Mouse (Mus musculus): ENCODE data around the gene Wdr82. TPM values are rescaled to one million over a fixed set of nuclear protein-coding genes. Genes with fewer than 3 reads are reported as not detected.

Gene Wdr82
- polyA plus RNA-seq, 1 experiment: 48.0 TPM

- whole genome bisulfite sequencing: 79% methylated on average over 6 of the region's 6 CpGs
- DNase-seq (ENCODE audit: low read depth, low spot score): no peak
Measured at GRCm38 (mm10) chr9:106215341-106216125, 44.8 kb downstream of the Wdr82 start.

- 86% methylated on average over 7 of the region's 7 CpGs for WGBS
- no peak for DNase-seq (ENCODE audit: low read depth, low spot score)
Measured at GRCm38 (mm10) chr9:106216971-106217370, 46.2 kb downstream of the Wdr82 start.

DNA sequence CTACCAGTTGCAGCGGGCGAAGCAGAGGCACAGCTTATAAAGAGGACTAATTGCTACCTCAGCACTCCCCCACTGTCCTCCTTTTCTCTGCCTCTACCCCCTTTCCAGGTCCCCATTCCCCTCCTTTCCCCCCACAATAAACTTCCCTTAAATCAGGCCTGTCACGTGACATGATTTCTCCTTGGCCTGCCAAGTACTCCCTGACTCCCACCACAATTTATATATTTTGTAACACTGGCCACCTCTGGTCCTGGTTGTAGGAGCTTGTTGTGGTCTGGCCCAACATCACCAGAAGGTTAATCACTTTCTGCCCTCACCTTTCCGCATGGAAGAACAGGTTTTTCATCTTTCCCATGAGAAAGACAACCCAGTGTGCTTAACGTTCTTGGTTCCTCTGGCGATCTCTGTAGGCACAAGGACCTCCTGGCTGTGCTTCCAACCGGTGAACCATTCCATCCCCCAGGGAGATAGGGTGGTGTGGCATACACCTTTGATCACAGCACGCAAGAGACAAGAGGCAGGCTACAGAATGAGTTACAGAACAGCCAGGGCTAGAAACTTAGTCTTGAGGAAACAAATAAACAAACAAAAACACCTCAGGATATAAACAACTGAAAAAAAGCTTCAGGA, 50.3 kb downstream of the Wdr82 start:
- WGBS: 56% methylated on average over 8 of the region's 8 CpGs
- DNase-seq (ENCODE audit: low read depth, low spot score): no peak

GRCm38 (mm10) chr9:106222261-106222851, 51.6 kb downstream of the Wdr82 start, which contains the start of gene Tlr9:
Gene Tlr9 (plus strand): TSS chr9:106222598.
- DNase-seq (ENCODE audit: low read depth, low spot score): no peak
- 56% methylated on average over 4 of the region's 4 CpGs for WGBS

- 79% methylated on average over 4 of the region's 4 CpGs for WGBS
- no peak for DNase-seq (ENCODE audit: low read depth, low spot score)
Measured at GRCm38 (mm10) chr9:106222994-106223393, 52.3 kb downstream of the Wdr82 start.

DNA sequence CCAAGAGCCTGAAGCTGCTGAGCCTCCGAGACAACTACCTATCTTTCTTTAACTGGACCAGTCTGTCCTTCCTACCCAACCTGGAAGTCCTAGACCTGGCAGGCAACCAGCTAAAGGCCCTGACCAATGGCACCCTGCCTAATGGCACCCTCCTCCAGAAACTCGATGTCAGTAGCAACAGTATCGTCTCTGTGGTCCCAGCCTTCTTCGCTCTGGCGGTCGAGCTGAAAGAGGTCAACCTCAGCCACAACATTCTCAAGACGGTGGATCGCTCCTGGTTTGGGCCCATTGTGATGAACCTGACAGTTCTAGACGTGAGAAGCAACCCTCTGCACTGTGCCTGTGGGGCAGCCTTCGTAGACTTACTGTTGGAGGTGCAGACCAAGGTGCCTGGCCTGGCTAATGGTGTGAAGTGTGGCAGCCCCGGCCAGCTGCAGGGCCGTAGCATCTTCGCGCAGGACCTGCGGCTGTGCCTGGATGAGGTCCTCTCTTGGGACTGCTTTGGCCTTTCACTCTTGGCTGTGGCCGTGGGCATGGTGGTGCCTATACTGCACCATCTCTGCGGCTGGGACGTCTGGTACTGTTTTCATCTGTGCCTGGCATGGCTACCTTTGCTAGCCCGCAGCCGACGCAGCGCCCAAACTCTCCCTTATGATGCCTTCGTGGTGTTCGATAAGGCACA, 54.9 kb downstream of the Wdr82 start:
- DNase-seq (ENCODE audit: low read depth, low spot score): no peak
- WGBS: 61% methylated on average over 24 of the region's 24 CpGs

DNA sequence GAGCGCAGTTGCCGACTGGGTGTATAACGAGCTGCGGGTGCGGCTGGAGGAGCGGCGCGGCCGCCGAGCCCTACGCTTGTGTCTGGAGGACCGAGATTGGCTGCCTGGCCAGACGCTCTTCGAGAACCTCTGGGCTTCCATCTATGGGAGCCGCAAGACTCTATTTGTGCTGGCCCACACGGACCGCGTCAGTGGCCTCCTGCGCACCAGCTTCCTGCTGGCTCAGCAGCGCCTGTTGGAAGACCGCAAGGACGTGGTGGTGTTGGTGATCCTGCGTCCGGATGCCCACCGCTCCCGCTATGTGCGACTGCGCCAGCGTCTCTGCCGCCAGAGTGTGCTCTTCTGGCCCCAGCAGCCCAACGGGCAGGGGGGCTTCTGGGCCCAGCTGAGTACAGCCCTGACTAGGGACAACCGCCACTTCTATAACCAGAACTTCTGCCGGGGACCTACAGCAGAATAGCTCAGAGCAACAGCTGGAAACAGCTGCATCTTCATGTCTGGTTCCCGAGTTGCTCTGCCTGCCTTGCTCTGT, 55.5 kb downstream of the Wdr82 start:
- no peak for DNase-seq (ENCODE audit: low read depth, low spot score)
- 6% methylated on average over 34 of the region's 34 CpGs for WGBS

DNA sequence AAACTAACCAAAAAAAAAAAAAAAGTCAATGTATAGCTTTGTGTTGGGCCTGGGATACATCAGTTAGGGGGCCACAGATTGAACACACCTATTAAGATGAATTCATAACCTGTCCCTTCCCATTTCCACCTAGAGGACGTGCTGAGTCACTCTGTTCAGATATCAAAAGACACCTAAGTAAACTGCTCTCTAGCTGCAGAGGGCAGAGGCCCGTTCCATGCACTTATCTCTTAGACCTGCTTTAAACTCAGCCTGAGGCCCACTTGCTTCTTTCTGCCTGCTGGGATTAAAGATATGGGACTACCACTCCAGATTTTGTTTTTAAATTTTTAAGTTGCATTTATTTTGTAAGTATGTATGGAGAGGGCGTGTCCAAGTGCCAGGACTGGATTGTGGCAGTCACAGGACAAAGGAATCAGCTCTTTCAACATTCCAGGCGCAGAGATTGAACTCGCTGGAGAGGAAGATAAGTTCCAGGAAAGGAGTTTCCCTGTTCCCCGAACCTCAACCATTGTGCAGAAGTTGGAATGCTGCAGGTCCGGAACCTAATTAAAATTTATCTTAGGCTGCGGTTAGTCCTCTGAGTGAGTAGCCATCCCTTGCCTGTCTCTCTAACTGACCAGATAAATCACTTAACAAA, 57.2 kb downstream of the Wdr82 start:
- 48% methylated on average over 8 of the region's 8 CpGs for WGBS
- no peak for DNase-seq (ENCODE audit: low read depth, low spot score)

DNA sequence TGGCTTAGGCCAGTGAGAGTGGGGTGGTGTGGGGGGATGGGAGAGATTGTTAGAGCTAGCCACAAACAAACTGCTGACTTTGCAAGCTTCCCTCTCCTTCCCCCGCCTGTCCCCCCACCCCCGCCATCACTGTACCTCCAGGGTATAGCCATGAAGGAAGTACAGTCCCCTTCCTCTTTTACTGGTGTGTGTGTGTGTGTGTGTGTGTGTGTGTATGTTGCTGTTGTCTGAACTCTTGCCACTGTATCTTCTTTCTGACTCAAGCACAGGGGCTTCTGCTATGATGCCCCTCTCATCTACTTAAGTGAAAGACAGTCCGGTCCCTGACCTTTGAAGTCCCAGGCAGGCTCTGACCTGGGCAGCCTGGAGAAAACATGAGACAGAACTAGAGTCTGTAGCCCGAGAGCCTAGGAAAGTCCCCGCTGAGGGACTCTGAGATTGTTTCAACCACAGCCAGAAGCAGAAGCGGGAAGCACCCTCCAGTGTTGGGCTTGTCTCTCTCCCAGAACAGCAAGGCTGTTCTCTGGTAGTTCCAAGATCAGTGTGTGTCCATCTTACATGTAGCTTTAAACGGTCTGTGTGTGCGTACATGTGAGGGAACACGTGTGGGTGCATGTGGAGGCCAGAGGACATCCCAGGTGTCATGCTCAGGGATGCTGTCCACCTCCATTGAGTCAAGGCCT, 59.5 kb downstream of the Wdr82 start:
- whole genome bisulfite sequencing: 83% methylated on average over 9 of the region's 9 CpGs
- no peak for DNase-seq (ENCODE audit: low read depth, low spot score)

GRCm38 (mm10) chr9:106230734-106231106, 60.0 kb downstream of the Wdr82 start:
- 44% methylated on average over 3 of the region's 3 CpGs for WGBS
- DNase-seq (ENCODE audit: low read depth, low spot score): no peak

DNA sequence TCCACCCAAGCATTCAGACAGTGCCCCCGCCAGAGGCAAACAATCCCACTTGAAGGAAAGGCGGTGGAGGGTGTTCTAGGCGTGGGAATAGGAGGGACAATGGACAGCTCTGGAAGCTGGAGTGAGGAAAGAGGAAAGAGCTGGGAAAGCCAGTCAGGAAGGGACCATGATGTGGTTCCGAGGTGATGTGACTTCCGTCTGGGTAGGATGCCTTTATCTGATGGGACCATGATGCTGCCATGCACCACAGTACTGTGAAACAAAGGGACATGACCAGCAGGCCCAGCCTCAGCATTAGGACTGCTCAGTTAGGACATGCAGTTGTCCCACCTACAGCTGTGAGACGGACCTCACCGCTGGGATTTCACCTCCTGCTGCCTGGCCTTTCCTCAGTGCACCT, 60.5 kb downstream of the Wdr82 start:
- no peak for DNase-seq (ENCODE audit: low read depth, low spot score)
- WGBS: 76% methylated on average over 7 of the region's 7 CpGs

DNA sequence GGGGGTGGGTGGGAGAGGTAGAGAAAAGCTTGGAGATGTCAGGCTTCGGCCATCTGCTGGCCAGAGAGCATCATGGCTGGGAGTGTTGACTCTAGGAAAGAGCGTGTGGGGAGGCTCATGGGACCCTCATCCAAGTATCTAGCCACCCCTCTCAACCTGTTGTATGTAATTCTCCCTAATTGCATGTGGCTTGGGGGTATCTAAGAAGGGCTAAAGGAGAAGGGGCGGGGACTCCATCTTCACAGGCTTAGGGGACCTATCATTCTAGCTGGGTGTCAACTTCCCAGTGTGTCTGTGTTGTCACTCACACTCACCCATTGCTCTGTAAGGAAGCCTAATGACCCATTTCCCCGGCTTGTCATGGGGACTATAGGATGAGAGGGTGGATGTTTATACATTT, 61.1 kb downstream of the Wdr82 start:
- no peak for DNase-seq (ENCODE audit: low read depth, low spot score)
- WGBS: 91% methylated on average over 4 of the region's 4 CpGs

DNA sequence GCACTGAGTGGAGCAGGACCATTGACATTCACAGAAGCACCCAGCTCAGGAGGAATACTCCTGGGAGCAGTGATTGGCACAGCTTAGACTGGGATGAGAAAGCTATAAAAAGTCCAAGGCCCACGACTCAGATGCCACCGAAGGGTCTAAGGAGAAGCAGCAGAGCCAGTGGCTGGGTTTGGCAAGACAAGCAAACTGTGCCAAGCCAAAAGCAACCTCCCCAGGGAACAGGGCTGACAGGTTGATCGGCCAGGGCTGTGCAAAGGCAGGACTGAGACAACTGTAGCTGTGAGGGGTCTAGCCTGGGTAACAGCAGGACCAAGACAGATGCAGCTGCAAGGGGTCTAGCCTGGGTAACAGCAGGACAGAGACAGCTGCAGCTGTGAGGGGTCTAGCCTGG, 62.2 kb downstream of the Wdr82 start:
- 83% methylated on average over 3 of the region's 3 CpGs for WGBS
- no peak for DNase-seq (ENCODE audit: low read depth, low spot score)

DNA sequence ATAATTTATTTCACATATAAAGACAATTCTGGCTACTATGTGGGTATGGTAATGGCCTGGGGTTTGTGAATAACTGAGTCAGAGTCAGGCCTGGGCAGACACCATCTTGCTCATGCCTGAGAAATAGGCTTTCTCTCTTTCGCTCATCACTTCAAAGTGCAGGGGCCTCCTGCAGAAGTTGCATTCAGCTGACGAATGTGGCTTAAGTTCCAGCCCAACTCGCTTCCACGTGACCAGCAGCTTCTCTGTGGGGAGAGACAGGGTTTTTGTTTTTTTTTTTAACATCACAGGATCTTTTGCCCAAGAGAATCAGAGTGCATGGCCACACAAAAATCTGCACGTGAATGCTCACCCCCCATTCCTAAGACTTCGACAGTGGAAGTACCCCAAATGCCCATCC, 63.2 kb downstream of the Wdr82 start:
- 85% methylated on average over 6 of the region's 6 CpGs for WGBS
- no peak for DNase-seq (ENCODE audit: low read depth, low spot score)

DNA sequence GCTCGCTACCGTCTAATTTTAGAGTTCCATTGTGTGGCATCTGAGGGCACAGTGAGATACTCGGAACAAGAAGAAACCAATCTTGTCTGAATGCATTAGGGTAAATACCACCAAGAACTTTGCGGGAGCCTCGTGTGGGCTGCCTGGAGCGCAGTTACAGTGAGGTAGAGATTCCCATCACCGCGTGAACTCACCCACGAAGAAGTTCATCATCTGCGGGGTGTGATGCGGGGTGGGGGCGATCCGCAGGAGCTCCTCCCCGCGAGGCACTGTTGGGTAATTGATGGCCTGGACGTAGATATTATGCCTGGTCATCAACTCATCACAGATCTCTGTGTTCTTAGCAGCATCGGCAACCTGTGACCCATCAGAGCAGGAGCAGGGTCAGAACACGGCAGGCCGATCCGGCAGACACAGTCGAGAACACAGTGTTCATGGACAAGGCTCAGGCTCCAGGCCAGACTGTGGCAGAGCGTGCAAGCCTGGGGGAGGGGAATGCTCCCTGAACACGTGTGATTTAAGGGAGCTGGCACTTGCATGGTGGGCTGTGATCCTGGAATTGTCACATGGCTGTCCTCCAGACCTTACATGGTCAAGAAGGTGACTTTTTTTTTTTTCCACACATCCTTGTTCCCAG, 64.6 kb downstream of the Wdr82 start:
- WGBS: 83% methylated on average over 23 of the region's 23 CpGs
- DNase-seq (ENCODE audit: low read depth, low spot score): no peak

DNA sequence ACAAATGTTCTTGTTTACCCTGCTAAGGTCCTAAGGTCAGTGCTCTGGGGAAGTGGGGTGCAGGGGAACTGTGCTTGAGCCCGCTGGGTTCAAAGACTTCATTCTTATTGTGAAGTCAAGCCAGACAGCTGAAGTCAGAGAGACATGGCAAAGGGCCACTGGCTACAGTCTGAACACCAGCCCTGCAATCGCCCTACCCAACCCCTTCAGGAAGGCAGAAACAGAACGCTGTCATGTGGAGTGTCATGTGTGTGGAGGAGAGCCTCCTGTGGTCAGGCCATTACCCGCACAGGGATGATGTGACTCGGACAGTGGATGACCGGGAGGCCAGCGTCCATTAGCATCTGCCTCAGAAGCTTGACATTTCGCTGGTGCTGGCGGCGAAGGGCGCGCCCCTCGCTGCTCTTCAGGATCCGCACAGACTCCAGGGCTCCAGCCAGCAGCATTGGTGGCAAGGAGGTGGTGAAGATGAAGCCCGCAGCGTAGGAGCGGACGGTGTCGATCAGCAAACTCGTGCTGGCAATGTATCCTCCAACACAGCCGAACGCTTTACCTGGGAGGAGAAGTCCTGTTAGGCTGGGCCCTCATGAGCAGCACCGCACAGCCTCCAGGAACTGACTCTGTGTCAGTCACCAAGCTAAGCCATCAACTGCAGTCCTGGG, 65.6 kb downstream of the Wdr82 start:
- no peak for DNase-seq (ENCODE audit: low read depth, low spot score)
- 90% methylated on average over 23 of the region's 23 CpGs for WGBS

GRCm38 (mm10) chr9:106236818-106237211, 66.1 kb downstream of the Wdr82 start:
- no peak for DNase-seq (ENCODE audit: low read depth, low spot score)

DNA sequence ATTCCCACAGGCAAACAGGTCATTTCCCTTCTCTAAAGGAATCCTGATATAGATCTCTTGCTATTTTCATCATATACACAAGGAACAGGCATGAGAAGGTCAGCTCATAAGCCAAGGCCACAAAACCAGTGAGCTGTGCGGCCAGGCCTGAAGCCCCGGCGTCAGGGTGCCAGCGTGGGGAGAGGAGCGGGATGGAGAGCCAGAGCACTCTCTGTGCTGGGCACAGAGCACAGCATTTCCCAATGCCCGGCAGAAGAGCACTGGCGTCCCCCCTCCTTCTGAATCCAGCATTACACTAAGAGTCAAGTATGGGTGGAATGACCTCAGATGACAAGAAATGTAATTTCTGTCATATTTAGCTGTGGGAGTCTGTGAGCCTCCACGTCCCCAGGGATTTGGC, 66.7 kb downstream of the Wdr82 start:
- DNase-seq (ENCODE audit: low read depth, low spot score): no peak
- WGBS: 86% methylated on average over 8 of the region's 8 CpGs

More at GRCm38 (mm10) chr9:106236818-106237211, 66.1 kb downstream of the Wdr82 start:
- WGBS: 75% methylated on average over 3 of the region's 3 CpGs
